Mouse (Mus musculus): Measurements from ENCODE around the gene Cryab. TPM values are rescaled to one million over a fixed set of nuclear protein-coding genes. Genes with fewer than 3 reads are reported as not detected.

Gene Cryab
- polyA plus RNA-seq, 1 experiment: 364 TPM

DNA sequence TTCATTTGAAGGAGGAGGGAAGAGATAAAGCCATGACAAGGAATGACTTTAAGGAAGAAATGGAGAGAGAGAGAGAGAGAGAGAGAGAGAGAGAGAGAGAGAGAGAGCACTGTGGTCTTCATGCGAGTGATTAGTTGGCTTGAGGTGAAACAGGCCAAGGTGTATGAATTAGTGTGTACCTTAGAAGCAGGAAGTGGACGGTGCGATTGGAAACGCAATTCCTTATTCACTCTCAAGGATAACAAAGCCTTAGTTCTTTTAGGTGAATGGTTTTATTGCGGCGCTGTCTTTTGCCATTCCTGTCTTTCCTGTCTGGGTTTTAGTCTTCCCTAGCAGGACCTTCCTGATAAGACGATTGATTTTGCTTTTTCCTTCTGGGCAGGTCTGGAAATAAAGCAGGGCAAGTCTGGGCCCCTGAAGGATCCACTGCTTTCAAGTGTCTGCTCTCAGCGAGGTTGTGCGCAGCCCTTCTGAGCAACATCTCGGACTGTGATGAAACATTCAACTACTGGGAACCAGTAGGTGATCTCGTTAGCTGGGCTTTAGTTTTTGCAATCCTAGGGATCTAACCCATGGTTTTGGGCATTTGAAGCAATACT, 25.1 kb downstream of the Cryab start:
- H3K4me1 ChIP-seq (ENCODE audit: control insufficient read depth, insufficient read depth, low read length): peaks cover 8% of the 10 kb centered on the region; the same call in 1 of the 2 replicates

GRCm38 (mm10) chr9:50782155-50782554, 31.0 kb downstream of the Cryab start:
- 78% methylated on average over 2 of the region's 2 CpGs for WGBS
- DNase-seq: peak in 1 of 2 experiments; percentile 26
- Histone ChIP-seq H3K4me1 (ENCODE audit: control insufficient read depth, insufficient read depth, low read length) (no peaks in the 10 kb centered on the region), H3K27ac (ENCODE audit: insufficient read depth, low read length) (no peak overlapping the region), H3K27me3 (ENCODE audit: control insufficient read depth, insufficient read depth, low read length) (no peaks in the 10 kb centered on the region), H3K4me3 (replicated peaks; ENCODE audit: insufficient read depth, low read depth, low read length) (no peak overlapping the region)
- TF ChIP-seq POLR2A (IDR thresholded peaks at IDR 0.05; ENCODE audit: borderline replicate concordance, insufficient read depth, low read length): no peak
- TF ChIP-seq CTCF (IDR thresholded peaks at IDR 0.05; ENCODE audit: borderline replicate concordance, insufficient read depth, low read depth, low read length): peak; percentile 29; the same call in 1 of the 2 replicates

More for the DNA sequence above, 25.1 kb downstream of the Cryab start:
- TF ChIP-seq CTCF (IDR thresholded peaks at IDR 0.05; ENCODE audit: borderline replicate concordance, insufficient read depth, low read depth, low read length): no peak
- no peak for TF ChIP-seq POLR2A (IDR thresholded peaks at IDR 0.05; ENCODE audit: borderline replicate concordance, insufficient read depth, low read length)
- DNase-seq: no peak
- 71% methylated on average over 11 of the region's 11 CpGs for WGBS
- H3K27ac ChIP-seq (ENCODE audit: insufficient read depth, low read length): no peak overlapping the region
- H3K4me3 ChIP-seq (replicated peaks; ENCODE audit: insufficient read depth, low read depth, low read length): peak overlapping the region; percentile 61
- no peaks in the 10 kb centered on the region for H3K27me3 ChIP-seq (ENCODE audit: control insufficient read depth, insufficient read depth, low read length)

DNA sequence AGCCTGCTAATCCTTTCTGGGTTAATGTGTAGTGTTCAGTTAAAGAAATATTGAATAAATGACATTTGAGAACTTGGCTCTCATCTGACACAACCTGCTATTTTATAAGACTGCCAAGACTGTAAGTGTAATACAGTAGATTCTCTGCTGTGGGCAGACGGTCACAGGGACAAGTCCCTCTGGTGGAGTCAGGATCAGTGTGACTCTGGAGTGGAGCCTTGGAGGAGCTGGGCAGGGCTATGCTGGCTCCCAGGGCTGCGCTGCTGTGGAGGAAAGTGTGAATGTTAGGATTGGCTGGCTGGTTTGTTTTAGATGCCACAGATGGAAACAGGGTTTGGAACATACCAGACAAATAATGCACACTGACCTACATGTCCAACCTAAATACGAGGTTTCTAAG, 44.1 kb downstream of the Cryab start:
- H3K4me1 ChIP-seq (ENCODE audit: control insufficient read depth, insufficient read depth, low read length): no peaks in the 10 kb centered on the region
- TF ChIP-seq CTCF (IDR thresholded peaks at IDR 0.05; ENCODE audit: borderline replicate concordance, insufficient read depth, low read depth, low read length) (no peak), POLR2A (IDR thresholded peaks at IDR 0.05; ENCODE audit: borderline replicate concordance, insufficient read depth, low read length) (no peak)
- H3K4me3 ChIP-seq (replicated peaks; ENCODE audit: insufficient read depth, low read depth, low read length): no peak overlapping the region
- H3K27ac ChIP-seq (ENCODE audit: insufficient read depth, low read length): no peak overlapping the region
- H3K27me3 ChIP-seq (ENCODE audit: control insufficient read depth, insufficient read depth, low read length): no peaks in the 10 kb centered on the region
- no peak for DNase-seq
- WGBS: 55% methylated on average over 3 of the region's 3 CpGs

- H3K27me3 ChIP-seq (ENCODE audit: control insufficient read depth, insufficient read depth, low read length): no peaks in the 10 kb centered on the region
- H3K4me1 ChIP-seq (ENCODE audit: control insufficient read depth, insufficient read depth, low read length): no peaks in the 10 kb centered on the region
- H3K27ac ChIP-seq (ENCODE audit: insufficient read depth, low read length): no peak overlapping the region
- 78% methylated on average over 8 of the region's 8 CpGs for WGBS
- TF ChIP-seq POLR2A (IDR thresholded peaks at IDR 0.05; ENCODE audit: borderline replicate concordance, insufficient read depth, low read length) (no peak), CTCF (IDR thresholded peaks at IDR 0.05; ENCODE audit: borderline replicate concordance, insufficient read depth, low read depth, low read length) (no peak)
- no peak overlapping the region for H3K4me3 ChIP-seq (replicated peaks; ENCODE audit: insufficient read depth, low read depth, low read length)
- DNase-seq: no peak
Observed at GRCm38 (mm10) chr9:50796776-50797175, 45.7 kb downstream of the Cryab start.

GRCm38 (mm10) chr9:50797641-50798040, 46.5 kb downstream of the Cryab start:
- 89% methylated on average over 7 of the region's 7 CpGs for WGBS
- TF ChIP-seq CTCF (IDR thresholded peaks at IDR 0.05; ENCODE audit: borderline replicate concordance, insufficient read depth, low read depth, low read length) (no peak), POLR2A (IDR thresholded peaks at IDR 0.05; ENCODE audit: borderline replicate concordance, insufficient read depth, low read length) (no peak)
- no peak for DNase-seq

DNA sequence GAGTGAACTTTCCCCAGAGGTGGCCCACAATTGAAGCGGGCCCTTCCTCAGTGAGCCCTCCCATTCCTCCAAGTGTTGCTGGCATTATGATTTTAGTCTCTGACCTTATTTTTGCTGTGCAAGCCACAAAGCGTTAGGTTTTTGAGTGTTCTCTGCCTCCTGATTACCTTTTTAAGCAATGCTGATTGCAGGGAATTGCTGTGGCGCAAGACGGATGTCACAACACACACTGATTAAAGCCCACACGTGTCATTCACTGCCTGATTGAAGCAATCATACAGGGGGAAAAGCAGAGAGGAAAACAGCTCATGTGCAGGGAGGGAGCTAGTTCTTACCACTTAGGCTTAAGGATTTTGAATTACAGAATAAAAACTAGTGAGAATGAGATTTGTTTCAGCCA, 47.2 kb downstream of the Cryab start:
- no peaks in the 10 kb centered on the region for H3K27me3 ChIP-seq (ENCODE audit: control insufficient read depth, insufficient read depth, low read length)
- H3K27ac ChIP-seq (ENCODE audit: insufficient read depth, low read length): no peak overlapping the region
- no peak for DNase-seq
- no peak for TF ChIP-seq POLR2A (IDR thresholded peaks at IDR 0.05; ENCODE audit: borderline replicate concordance, insufficient read depth, low read length)
- no peak for TF ChIP-seq CTCF (IDR thresholded peaks at IDR 0.05; ENCODE audit: borderline replicate concordance, insufficient read depth, low read depth, low read length)
- 92% methylated on average over 5 of the region's 5 CpGs for WGBS
- H3K4me3 ChIP-seq (replicated peaks; ENCODE audit: insufficient read depth, low read depth, low read length): no peak overlapping the region
- no peaks in the 10 kb centered on the region for H3K4me1 ChIP-seq (ENCODE audit: control insufficient read depth, insufficient read depth, low read length)

More at GRCm38 (mm10) chr9:50797641-50798040, 46.5 kb downstream of the Cryab start:
- Histone ChIP-seq H3K27ac (ENCODE audit: insufficient read depth, low read length) (no peak overlapping the region), H3K4me1 (ENCODE audit: control insufficient read depth, insufficient read depth, low read length) (no peaks in the 10 kb centered on the region), H3K27me3 (ENCODE audit: control insufficient read depth, insufficient read depth, low read length) (no peaks in the 10 kb centered on the region), H3K4me3 (replicated peaks; ENCODE audit: insufficient read depth, low read depth, low read length) (no peak overlapping the region)

DNA sequence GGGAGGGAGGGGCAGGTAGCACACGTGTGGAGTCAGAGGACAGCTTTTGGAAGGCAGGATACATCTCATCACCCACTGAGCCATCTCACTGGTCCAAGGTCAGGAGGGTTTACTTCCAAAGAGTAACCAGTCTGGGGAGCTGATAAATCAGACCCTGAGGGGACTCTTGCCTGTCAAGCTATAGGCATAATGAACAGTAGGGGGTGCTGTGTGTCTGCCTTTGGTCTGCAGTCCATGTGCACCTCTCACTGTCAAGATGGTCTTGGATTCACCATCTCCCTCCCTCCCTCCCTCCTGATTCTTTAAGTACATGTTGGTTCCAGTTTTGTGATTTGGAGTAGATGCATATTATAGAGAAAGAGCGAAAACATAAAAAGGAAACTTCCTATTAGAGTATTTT, 49.9 kb downstream of the Cryab start:
- H3K27me3 ChIP-seq (ENCODE audit: control insufficient read depth, insufficient read depth, low read length): no peaks in the 10 kb centered on the region
- H3K27ac ChIP-seq (ENCODE audit: insufficient read depth, low read length): no peak overlapping the region
- H3K4me3 ChIP-seq (replicated peaks; ENCODE audit: insufficient read depth, low read depth, low read length): no peak overlapping the region
- 67% methylated on average over 2 of the region's 2 CpGs for WGBS
- no peaks in the 10 kb centered on the region for H3K4me1 ChIP-seq (ENCODE audit: control insufficient read depth, insufficient read depth, low read length)
- peak; percentile 25 to 28 for DNase-seq
- TF ChIP-seq POLR2A (IDR thresholded peaks at IDR 0.05; ENCODE audit: borderline replicate concordance, insufficient read depth, low read length) (no peak), CTCF (IDR thresholded peaks at IDR 0.05; ENCODE audit: borderline replicate concordance, insufficient read depth, low read depth, low read length) (peak; percentile 77)

- TF ChIP-seq CTCF (IDR thresholded peaks at IDR 0.05; ENCODE audit: borderline replicate concordance, insufficient read depth, low read depth, low read length) (no peak), POLR2A (IDR thresholded peaks at IDR 0.05; ENCODE audit: borderline replicate concordance, insufficient read depth, low read length) (no peak)
Observed at GRCm38 (mm10) chr9:50803055-50803671, 52.0 kb downstream of the Cryab start.

More at GRCm38 (mm10) chr9:50803055-50803671, 52.0 kb downstream of the Cryab start:
- Histone ChIP-seq H3K27ac (ENCODE audit: insufficient read depth, low read length) (no peak overlapping the region), H3K4me1 (ENCODE audit: control insufficient read depth, insufficient read depth, low read length) (no peaks in the 10 kb centered on the region), H3K4me3 (replicated peaks; ENCODE audit: insufficient read depth, low read depth, low read length) (no peak overlapping the region), H3K27me3 (ENCODE audit: control insufficient read depth, insufficient read depth, low read length) (no peaks in the 10 kb centered on the region)
- 75% methylated on average over 7 of the region's 7 CpGs for WGBS
- DNase-seq: no peak

Other genes with a start within 250 kb of the Cryab start
- gene Pts, start 222.6 kb upstream of the Cryab start, polyA plus RNA-seq (2012; rRNA removed): 51.2 and 57.0 TPM in 2 replicates
- 30.5 and 32.9 TPM in 2 replicates for gene Il18, start 196.5 kb upstream of the Cryab start, polyA plus RNA-seq (2012; rRNA removed)
- 1.1 and 1.4 TPM in 2 replicates for gene Bco2, start 196.1 kb upstream of the Cryab start, polyA plus RNA-seq (2012; rRNA removed)
- not detected in 2 replicates for gene Tex12, start 190.0 kb upstream of the Cryab start, polyA plus RNA-seq (2012; rRNA removed)
- 193 and 205 TPM in 2 replicates for gene Sdhd, start 147.5 kb upstream of the Cryab start, polyA plus RNA-seq (2012; rRNA removed)
- 481 and 504 TPM in 2 replicates for gene Timm8b, start 147.4 kb upstream of the Cryab start, polyA plus RNA-seq (2012; rRNA removed)
- gene Pih1d2, start 134.0 kb upstream of the Cryab start, polyA plus RNA-seq (2012; rRNA removed): 1.8 and 2.3 TPM in 2 replicates
- 11.4 and 12.3 TPM in 2 replicates for gene Nkapd1, start 133.9 kb upstream of the Cryab start, polyA plus RNA-seq (2012; rRNA removed)
- 78.4 and 82.3 TPM in 2 replicates for gene Dlat, start 91.5 kb upstream of the Cryab start, polyA plus RNA-seq (2012; rRNA removed)
- gene Dixdc1, start 11.8 kb upstream of the Cryab start, polyA plus RNA-seq (2012; rRNA removed): 81.7 and 85.7 TPM in 2 replicates
- gene 2310030G06Rik, start 4.8 kb upstream of the Cryab start, polyA plus RNA-seq (2012; rRNA removed): 3.0 and 3.8 TPM in 2 replicates
- gene Hspb2, start 1.0 kb downstream of the Cryab start, polyA plus RNA-seq (2012; rRNA removed): 3.2 and 3.4 TPM in 2 replicates
- 7.3 and 8.0 TPM in 2 replicates for gene Fdxacb1, start 16.9 kb downstream of the Cryab start, polyA plus RNA-seq (2012; rRNA removed)
- gene Alg9, start 23.7 kb downstream of the Cryab start, polyA plus RNA-seq (2012; rRNA removed): 22.5 and 23.7 TPM in 2 replicates
- gene 1110032A03Rik, start 24.2 kb downstream of the Cryab start, polyA plus RNA-seq (2012; rRNA removed): 84.5 and 87.8 TPM in 2 replicates
- 30.2 and 34.7 TPM in 2 replicates for gene Ppp2r1b, start 94.0 kb downstream of the Cryab start, polyA plus RNA-seq (2012; rRNA removed)